Mouse (Mus musculus) olfactory bulb, adult 2 months (tissue): ENCODE results near the gene Foxl1. TPM values are rescaled to one million over a fixed set of nuclear protein-coding genes. Genes with fewer than 3 reads are reported as not detected.

Source experiments
- H3K27ac ChIP-seq: fragments of 200-500 bp; 2 replicates; pipeline ENCODE4 v1.5.1; 2012; ENCODE audit warnings: low read depth, low read length; ENCODE audit not compliant: insufficient read depth
- H3K4me1 ChIP-seq: fragments of 200-500 bp; 2 replicates; pipeline ENCODE4 v1.6.1; 2012; ENCODE audit warnings: low read length; ENCODE audit not compliant: control insufficient read depth, insufficient read depth
- H3K4me3 ChIP-seq: fragments of 200-500 bp; 2 replicates; pipeline ENCODE4 v1.5.1; 2012; ENCODE audit warnings: mild to moderate bottlenecking, low read depth, low read length, moderate library complexity; ENCODE audit not compliant: insufficient read depth
- CTCF ChIP-seq: fragments of 200-500 bp; IDR thresholded peaks from 2 replicates; pipeline ENCODE4 v1.5.1; 2012; ENCODE audit warnings: low read depth, mild to moderate bottlenecking, low read length, moderate library complexity; ENCODE audit not compliant: insufficient read depth
- POLR2A ChIP-seq: fragments of 200-500 bp; IDR thresholded peaks from 2 replicates; pipeline ENCODE4 v1.6.1; 2012; ENCODE audit warnings: mild to moderate bottlenecking, low read depth, low read length, moderate library complexity; ENCODE audit not compliant: insufficient read depth
- WGBS: fragments of 180-500 bp; shearing (Covaris S2); methylation state at CpG from one replicate; pipeline ENCODE4 v1.1.7; 2018; 5-methylcytosine and 5-hydroxymethylcytosine counted together
- polyA plus RNA-seq: library from polyadenylated mRNA; stranded (reverse); fragments of >200 nt; gene quantifications from 2 replicates; pipeline ENCODE4 v1.2.4, GENCODE M21; 2012; ENCODE audit warnings: low replicate concordance; ENCODE audit not compliant: missing spikeins, insufficient read depth, insufficient read length

Foxl1 gene
- polyA plus RNA-seq, 1 experiment, result not detected

DNA sequence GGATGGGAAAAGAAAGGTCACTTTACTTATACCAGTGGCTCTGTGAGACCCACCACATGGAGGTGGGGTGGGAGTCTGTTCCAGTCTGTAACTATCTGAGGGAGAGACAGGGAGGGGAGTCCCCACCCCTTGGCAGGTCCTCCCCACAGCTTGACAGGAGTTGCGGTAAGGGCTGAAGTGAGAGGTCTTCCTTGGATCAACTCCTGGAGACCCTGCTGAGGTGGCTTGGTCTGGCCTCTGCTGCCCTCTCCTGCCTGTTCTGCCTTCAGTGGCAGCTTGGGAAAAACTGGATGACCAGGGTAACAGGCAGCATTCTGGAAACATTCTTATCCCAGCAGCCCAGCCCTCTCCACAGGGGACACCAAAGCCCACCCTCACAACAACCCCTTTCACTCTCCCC lies 37.0 kb upstream of the Foxl1 start:
- no peak overlapping the region for H3K4me3 ChIP-seq
- 0% methylated on average over 1 of the region's 1 CpGs for WGBS
- no peak overlapping the region for H3K27ac ChIP-seq
- no peak for TF ChIP-seq CTCF
- no peak for TF ChIP-seq POLR2A
- no peaks in the 10 kb centered on the region for H3K4me1 ChIP-seq

- 32% methylated on average over 6 of the region's 6 CpGs for WGBS
- Histone ChIP-seq H3K27ac (no peak overlapping the region), H3K4me3 (no peak overlapping the region), H3K4me1 (no peaks in the 10 kb centered on the region)
- TF ChIP-seq POLR2A (no peak), CTCF (no peak)
Measured at GRCm38 (mm10) chr8:121092141-121092540, 35.6 kb upstream of the Foxl1 start.

DNA sequence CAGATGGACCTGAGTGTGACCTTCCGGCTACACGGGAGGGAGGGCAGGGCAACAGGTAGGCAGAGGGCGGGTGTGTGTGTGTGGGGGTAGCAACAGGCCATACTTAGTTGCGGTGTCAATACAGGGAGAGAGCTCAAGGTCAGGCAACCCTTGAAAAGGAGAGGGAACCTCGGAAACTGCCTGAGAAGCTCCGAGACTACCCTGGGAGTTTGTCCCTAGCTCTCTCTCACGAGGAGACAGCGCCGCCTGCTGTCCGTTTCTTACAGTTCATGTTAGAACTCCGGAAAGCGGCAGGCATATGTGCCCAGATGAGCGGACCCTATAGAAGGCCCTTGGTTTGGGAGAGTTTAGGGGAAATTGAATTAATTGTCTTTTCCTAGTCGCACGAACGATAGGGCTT lies 35.1 kb upstream of the Foxl1 start:
- WGBS, result 2% methylated on average over 16 of the region's 16 CpGs
- Histone ChIP-seq H3K27ac (no peak overlapping the region), H3K4me3 (no peak overlapping the region), H3K4me1 (no peaks in the 10 kb centered on the region)
- peak; percentile 80; the same call in 1 of the 2 replicates for TF ChIP-seq CTCF
- TF ChIP-seq POLR2A, result no peak

DNA sequence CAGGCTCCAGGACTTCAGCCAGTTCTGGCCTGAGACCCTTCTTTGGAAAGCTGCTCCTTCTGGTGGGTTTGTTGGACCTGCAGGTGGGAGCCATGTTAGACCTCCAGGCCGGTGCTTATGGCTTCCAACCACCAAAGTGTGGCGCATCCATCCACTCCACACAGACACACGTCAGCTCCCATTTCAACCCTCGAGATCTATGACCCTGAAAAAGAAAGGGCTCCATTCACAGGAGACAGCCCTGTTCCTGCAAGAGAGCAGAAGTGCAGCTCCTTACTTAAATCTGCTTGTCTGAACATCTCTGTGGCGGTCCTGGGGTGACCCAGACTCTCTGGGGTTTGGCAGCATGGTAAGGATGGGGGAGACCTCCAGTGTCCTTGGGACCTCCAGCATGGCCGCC lies 34.2 kb upstream of the Foxl1 start:
- TF ChIP-seq POLR2A, result no peak
- no peak overlapping the region for H3K4me3 ChIP-seq
- H3K27ac ChIP-seq, result no peak overlapping the region
- 56% methylated on average over 6 of the region's 6 CpGs for WGBS
- no peaks in the 10 kb centered on the region for H3K4me1 ChIP-seq

GRCm38 (mm10) chr8:121104049-121104818 lies 23.5 kb upstream of the Foxl1 start:
- WGBS, result 55% methylated on average over 17 of the region's 17 CpGs
- H3K27ac ChIP-seq, result no peak overlapping the region
- 0 out of 2 replicates have a peak, but pooled peaks cover 6% of the 10 kb centered on the region for H3K4me1 ChIP-seq
- H3K4me3 ChIP-seq, result no peak overlapping the region
- TF ChIP-seq CTCF (peak; percentile 82), POLR2A (no peak)

GRCm38 (mm10) chr8:121107668-121108656 lies 19.8 kb upstream of the Foxl1 start, which contains the start of gene Mthfsd:
Mthfsd (minus strand) TSS chr8:121108392.
- no peak for TF ChIP-seq CTCF
- TF ChIP-seq POLR2A, result peak; percentile 91
- WGBS, result under 1% methylated on average over 75 of the region's 75 CpGs
- Histone ChIP-seq H3K4me1 (0 out of 2 replicates have a peak, but pooled peaks cover 6% of the 10 kb centered on the region), H3K27ac (peak within 1 kb of the TSS; percentile 66), H3K4me3 (peak within 1 kb of the TSS; percentile 84)

DNA sequence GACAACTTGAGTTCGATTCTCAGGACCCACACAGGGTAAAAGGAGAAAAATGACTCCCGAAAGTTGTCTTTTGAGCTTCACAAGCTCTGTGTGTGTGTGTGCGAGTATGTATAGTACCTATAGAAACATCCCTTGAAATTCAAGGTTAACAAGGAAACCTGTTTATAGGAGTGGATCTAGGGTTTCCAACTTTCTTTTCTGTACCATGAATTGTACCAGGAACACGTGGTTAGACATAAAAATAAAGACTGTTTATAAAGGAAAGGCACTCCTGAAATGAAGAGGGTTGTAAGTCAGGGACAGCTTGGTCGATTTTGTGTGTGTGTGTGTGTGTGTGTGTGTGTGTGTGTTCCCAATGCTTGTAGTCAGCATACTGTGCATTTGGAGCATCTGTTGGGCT lies 19.1 kb upstream of the Foxl1 start:
- TF ChIP-seq POLR2A (no peak), CTCF (no peak)
- H3K4me1 ChIP-seq, result 0 out of 2 replicates have a peak, but pooled peaks cover 6% of the 10 kb centered on the region
- WGBS, result 8% methylated on average over 5 of the region's 5 CpGs
- H3K27ac ChIP-seq, result no peak overlapping the region
- H3K4me3 ChIP-seq, result peak overlapping the region; percentile 84

DNA sequence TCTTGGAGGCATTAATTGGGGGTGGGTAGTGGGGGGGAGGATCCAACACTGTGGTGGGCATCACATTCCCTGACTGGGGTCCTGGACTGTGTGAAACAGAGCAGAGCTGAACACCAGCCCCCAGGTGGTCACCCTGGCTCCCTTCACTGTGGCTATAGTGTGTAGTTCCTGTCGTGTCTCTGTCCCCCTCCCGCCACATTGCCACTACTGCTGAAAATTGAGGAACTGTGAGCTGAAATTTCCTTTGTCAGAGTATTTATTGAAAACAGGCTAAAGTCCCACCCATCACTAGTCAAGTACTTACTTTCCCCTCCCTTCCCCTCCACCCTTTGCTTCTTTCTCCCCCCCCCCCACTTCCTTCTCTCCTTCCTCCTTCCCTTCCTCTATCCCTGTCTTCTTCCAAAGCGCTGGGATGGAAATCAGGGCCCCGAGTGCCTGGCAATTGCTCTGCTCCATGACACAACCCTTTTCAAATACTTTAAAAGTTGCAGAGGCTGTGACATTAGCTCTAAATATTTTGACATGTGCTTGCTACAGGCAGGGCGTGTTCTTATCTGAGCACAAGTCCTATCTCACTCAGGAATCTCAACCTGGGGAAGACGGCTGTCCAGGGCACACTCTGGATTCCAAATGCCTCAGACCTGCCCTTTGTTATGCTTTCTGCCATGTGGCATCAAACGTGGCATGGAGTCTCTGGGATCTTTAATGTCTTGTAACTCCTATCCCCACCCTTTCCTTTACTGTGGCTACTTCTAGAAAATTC lies 16.4 kb upstream of the Foxl1 start:
- 49% methylated on average over 7 of the region's 7 CpGs for WGBS
- TF ChIP-seq POLR2A, result no peak
- TF ChIP-seq CTCF, result no peak
- no peak overlapping the region for H3K27ac ChIP-seq
- H3K4me3 ChIP-seq, result no peak overlapping the region
- 0 out of 2 replicates have a peak, but pooled peaks cover 3% of the 10 kb centered on the region for H3K4me1 ChIP-seq
